Mouse (Mus musculus) heart, adult 2 months (tissue): ENCODE measurements at regions not wholly inside any gene's neighbourhood (a gene's known extent, or its start where the extent isn't known, plus 50 kb on each side); places are given as distances from the start of the nearest gene placed in this dataset.

Source experiments
- DNase-seq, 2 experiments: peaks; one replicate each; pipeline ENCODE4 v3.0.0; 2021
- H3K27ac ChIP-seq: fragments of 200-600 bp; 2 replicates; pipeline ENCODE4 v1.8.1; 2022
- H3K27me3 ChIP-seq: fragments of 200-500 bp; 2 replicates; pipeline ENCODE4 v1.6.1; 2012; ENCODE audit warnings: mild to moderate bottlenecking, low read length, inconsistent platforms, mixed read lengths; ENCODE audit not compliant: control insufficient read depth, insufficient read depth
- H3K36me3 ChIP-seq: fragments of 200-500 bp; 2 replicates; pipeline ENCODE4 v1.6.1; 2012; ENCODE audit warnings: low read length, inconsistent platforms; ENCODE audit not compliant: control insufficient read depth, insufficient read depth
- H3K4me1 ChIP-seq: fragments of 200-500 bp; 2 replicates; pipeline ENCODE4 v1.6.1; 2011; ENCODE audit warnings: low read length; ENCODE audit not compliant: control insufficient read depth, insufficient read depth
- H3K4me3 ChIP-seq: fragments of 200-600 bp; 2 replicates; pipeline ENCODE4 v1.8.1; 2022
- H3K79me2 ChIP-seq: fragments of 200-500 bp; replicated peaks from 2 replicates; pipeline ENCODE4 v1.6.1; 2012; ENCODE audit warnings: mild to moderate bottlenecking, inconsistent platforms, low read length, moderate library complexity, mixed read lengths; ENCODE audit not compliant: control insufficient read depth, insufficient read depth
- H3K9ac ChIP-seq: fragments of 200-500 bp; 2 replicates; pipeline ENCODE4 v1.6.1; 2012; ENCODE audit warnings: low read depth, mild to moderate bottlenecking, control low read depth, inconsistent platforms, low read length, mixed read lengths
- CTCF ChIP-seq: fragments of 200-600 bp; IDR thresholded peaks from 2 replicates; pipeline ENCODE4 v1.8.1; 2022; ENCODE audit warnings: antibody characterized with exemption, mild to moderate bottlenecking, moderate library complexity
- EP300 ChIP-seq: fragments of 200-500 bp; IDR thresholded peaks from 2 replicates; pipeline ENCODE4 v1.6.1; 2011; ENCODE audit warnings: low read depth, low read length, control low read depth; ENCODE audit not compliant: insufficient read depth
- POLR2A ChIP-seq: fragments of 200-500 bp; IDR thresholded peaks from 2 replicates; pipeline ENCODE4 v1.6.1; 2011; ENCODE audit warnings: mild to moderate bottlenecking, low read depth, low read length, control low read depth; ENCODE audit not compliant: insufficient read depth
- WGBS: fragments of 180-500 bp; shearing (Covaris S2); methylation state at CpG from one replicate; pipeline ENCODE4 v1.1.7; 2018; 5-methylcytosine and 5-hydroxymethylcytosine counted together
- intact Hi-C: fragments of 180-260 bp; cut with DNase I; formaldehyde crosslinking; loops from one replicate; pipeline ENCODE4 v1.15.1; 2025

- TF ChIP-seq EP300 (no peak), CTCF (no peak), POLR2A (no peak)
- DNase-seq = no peak
- Histone ChIP-seq H3K4me3 (no peak overlapping the region), H3K4me1 (peaks cover 5% of the 10 kb centered on the region), H3K36me3 (no peaks in the 10 kb centered on the region), H3K27ac (no peak overlapping the region), H3K79me2 (no peaks in the 10 kb centered on the region), H3K9ac (no peak overlapping the region), H3K27me3 (no peaks in the 10 kb centered on the region)
- 63% methylated on average over 1 of the region's 1 CpGs for WGBS
- intact Hi-C loops = no loop called here
These were observed 186.9 kb downstream of the Rnf152 start for GRCm38 (mm10) chr1:105169455-105170113.

GRCm38 (mm10) chr1:105168808-105169207 is 187.7 kb downstream of the Rnf152 start:
- no peaks in the 10 kb centered on the region for H3K27me3 ChIP-seq
- H3K9ac ChIP-seq = no peak overlapping the region
- no peaks in the 10 kb centered on the region for H3K36me3 ChIP-seq
- TF ChIP-seq EP300 = no peak
- TF ChIP-seq POLR2A = no peak
- no peak for TF ChIP-seq CTCF
- H3K27ac ChIP-seq = no peak overlapping the region
- intact Hi-C loops = no loop called here
- H3K79me2 ChIP-seq = no peaks in the 10 kb centered on the region
- DNase-seq = no peak
- no peak overlapping the region for H3K4me3 ChIP-seq
- 33% methylated on average over 1 of the region's 1 CpGs for WGBS
- H3K4me1 ChIP-seq = peaks cover 5% of the 10 kb centered on the region

- Histone ChIP-seq H3K36me3 (no peaks in the 10 kb centered on the region; the same call in 1 of the 2 replicates), H3K27ac (no peak overlapping the region), H3K9ac (no peak overlapping the region), H3K4me1 (peaks cover 3% of the 10 kb centered on the region), H3K27me3 (no peaks in the 10 kb centered on the region), H3K79me2 (no peaks in the 10 kb centered on the region), H3K4me3 (no peak overlapping the region)
- TF ChIP-seq EP300 = no peak
- TF ChIP-seq POLR2A = no peak
- no peak for TF ChIP-seq CTCF
- 40% methylated on average over 2 of the region's 2 CpGs for WGBS
- intact Hi-C loops = no loop called here
- no peak for DNase-seq
These were observed 198.9 kb downstream of the Rnf152 start for GRCm38 (mm10) chr1:105157459-105158124.

GRCm38 (mm10) chr1:105152175-105152828 is 204.2 kb downstream of the Rnf152 start:
- Histone ChIP-seq H3K36me3 (peaks cover 2% of the 10 kb centered on the region), H3K9ac (no peak overlapping the region), H3K27ac (no peak overlapping the region), H3K27me3 (no peaks in the 10 kb centered on the region), H3K4me3 (no peak overlapping the region), H3K79me2 (no peaks in the 10 kb centered on the region), H3K4me1 (peaks cover 7% of the 10 kb centered on the region)
- intact Hi-C loops = loop anchor here (5.0 kb wide), 1 partner anchor 45 kb away; no protein-coding TSS in a partner anchor
- TF ChIP-seq POLR2A = no peak
- no peak for TF ChIP-seq CTCF
- TF ChIP-seq EP300 = no peak
- no peak for DNase-seq
- WGBS = 36% methylated on average over 6 of the region's 6 CpGs

GRCm38 (mm10) chr1:105151466-105151846 is 205.1 kb downstream of the Rnf152 start:
- intact Hi-C loops = loop anchor here (5.0 kb wide), 1 partner anchor 46 kb away; no protein-coding TSS in a partner anchor
- WGBS = 40% methylated on average over 1 of the region's 1 CpGs

More at GRCm38 (mm10) chr1:105151466-105151846, 205.1 kb downstream of the Rnf152 start:
- peaks cover 2% of the 10 kb centered on the region for H3K36me3 ChIP-seq
- no peak overlapping the region for H3K4me3 ChIP-seq
- H3K9ac ChIP-seq = no peak overlapping the region
- peaks cover 5% of the 10 kb centered on the region for H3K4me1 ChIP-seq
- H3K79me2 ChIP-seq = no peaks in the 10 kb centered on the region
- no peak overlapping the region for H3K27ac ChIP-seq
- DNase-seq = no peak
- no peaks in the 10 kb centered on the region for H3K27me3 ChIP-seq
- no peak for TF ChIP-seq EP300
- TF ChIP-seq POLR2A = no peak
- TF ChIP-seq CTCF = no peak
